Mouse (Mus musculus) E14TG2a.4 (cell line): Measurements from ENCODE around the gene Adam1b.

Source experiments
- CTCF ChIP-seq: conservative IDR thresholded peaks from 2 replicates; pipeline ENCODE4 v1.5.1; 2014; ENCODE audit warnings: low read length
- NANOG ChIP-seq: IDR thresholded peaks from 2 replicates; pipeline ENCODE4 v1.6.1; 2014; ENCODE audit warnings: borderline replicate concordance, low read length, mixed read lengths

GRCm38 (mm10) chr5:121452906-121453305 lies 50.3 kb downstream of the Adam1b start:
- TF ChIP-seq CTCF = no peak
- no peak for TF ChIP-seq NANOG
